Mouse (Mus musculus) bone marrow macrophage, adult 2 months (primary cell): ENCODE measurements around the gene Fkbp4. TPM values are rescaled to one million over a fixed set of nuclear protein-coding genes. Genes with fewer than 3 reads are reported as not detected.

ENCODE experiments used
- H3K27ac ChIP-seq: 2 replicates; pipeline ENCODE4 v1.5.1; 2012; ENCODE audit warnings: low read depth, low read length; ENCODE audit not compliant: insufficient read depth
- H3K4me1 ChIP-seq: 2 replicates; pipeline ENCODE4 v1.6.1; 2012; ENCODE audit warnings: low read length; ENCODE audit not compliant: control insufficient read depth, insufficient read depth
- H3K4me3 ChIP-seq: 2 replicates; pipeline ENCODE4 v1.5.1; 2012; ENCODE audit warnings: mild to moderate bottlenecking, low read length, moderate library complexity; ENCODE audit not compliant: insufficient read depth
- CTCF ChIP-seq: IDR thresholded peaks from 2 replicates; pipeline ENCODE4 v1.5.1; 2012; ENCODE audit warnings: low read depth, mild to moderate bottlenecking, low read length, moderate library complexity
- POLR2A ChIP-seq: IDR thresholded peaks from 2 replicates; pipeline ENCODE4 v1.6.1; 2012; ENCODE audit warnings: mild to moderate bottlenecking, low read depth, low read length, borderline replicate concordance
- polyA plus RNA-seq: library from polyadenylated mRNA; stranded (reverse); fragments of >200 nt; gene quantifications from 2 replicates; pipeline ENCODE4 v1.2.4, GENCODE M21; 2012; ENCODE audit not compliant: missing spikeins, insufficient read depth, insufficient read length

The Fkbp4 gene
- polyA plus RNA-seq, 1 experiment = 28.9 TPM

DNA sequence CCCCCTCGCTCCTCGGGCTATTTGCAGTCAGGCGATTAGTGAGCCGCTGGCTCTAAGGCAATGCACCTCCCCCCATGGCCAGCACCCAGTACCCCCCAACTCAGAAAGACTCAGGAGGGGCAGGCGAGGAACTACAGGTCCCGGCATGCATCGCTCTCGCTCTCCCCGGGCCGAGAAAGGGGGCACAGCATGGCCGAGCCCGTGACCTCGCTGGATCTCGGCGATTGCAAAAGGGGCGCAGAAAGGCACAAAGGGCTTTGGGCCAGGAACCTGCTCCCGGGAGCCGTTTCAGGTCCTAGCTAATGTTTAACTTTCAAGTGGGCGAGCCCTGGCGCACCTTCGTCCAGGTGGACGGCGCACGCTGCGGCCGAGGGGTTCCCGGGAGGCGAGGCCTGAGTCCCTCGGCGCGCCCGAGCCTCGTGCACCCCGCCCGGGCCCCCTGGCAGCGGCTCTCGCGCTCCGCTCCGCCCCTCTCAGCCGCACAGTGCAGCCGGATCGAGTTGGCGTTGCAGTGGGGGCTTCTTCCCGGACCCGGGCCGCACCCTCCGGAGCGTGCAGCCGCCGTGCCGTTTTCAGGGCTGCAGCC, 653 bp downstream of the Fkbp4 start:
- Histone ChIP-seq H3K4me3 (peak overlapping the region; percentile 90), H3K4me1 (peaks cover 10% of the 10 kb centered on the region), H3K27ac (peak overlapping the region; percentile 41)
- TF ChIP-seq POLR2A = no peak
- TF ChIP-seq CTCF = no peak

DNA sequence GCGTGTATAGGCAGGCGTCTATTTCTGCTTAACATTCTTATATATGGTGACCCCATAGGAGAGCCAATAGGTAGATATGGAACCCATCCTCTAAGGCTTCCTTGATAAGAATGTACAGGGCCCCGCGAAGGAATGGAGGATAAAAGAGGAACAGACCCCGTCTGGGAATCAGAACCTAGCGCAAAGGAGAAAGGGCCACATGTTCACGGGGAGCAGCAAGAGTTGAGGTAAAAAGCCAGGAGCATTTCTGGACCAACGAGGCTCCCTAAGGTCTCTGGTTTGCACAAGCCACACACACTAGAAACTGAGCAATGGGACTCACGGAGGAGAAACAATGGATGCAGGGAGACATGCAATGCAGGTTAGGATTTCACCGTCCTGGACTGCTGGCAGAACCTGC, 1.2 kb downstream of the Fkbp4 start:
- no peak overlapping the region for H3K27ac ChIP-seq
- H3K4me1 ChIP-seq = peaks cover 10% of the 10 kb centered on the region
- peak overlapping the region; percentile 90 for H3K4me3 ChIP-seq
- TF ChIP-seq CTCF = no peak
- no peak for TF ChIP-seq POLR2A

DNA sequence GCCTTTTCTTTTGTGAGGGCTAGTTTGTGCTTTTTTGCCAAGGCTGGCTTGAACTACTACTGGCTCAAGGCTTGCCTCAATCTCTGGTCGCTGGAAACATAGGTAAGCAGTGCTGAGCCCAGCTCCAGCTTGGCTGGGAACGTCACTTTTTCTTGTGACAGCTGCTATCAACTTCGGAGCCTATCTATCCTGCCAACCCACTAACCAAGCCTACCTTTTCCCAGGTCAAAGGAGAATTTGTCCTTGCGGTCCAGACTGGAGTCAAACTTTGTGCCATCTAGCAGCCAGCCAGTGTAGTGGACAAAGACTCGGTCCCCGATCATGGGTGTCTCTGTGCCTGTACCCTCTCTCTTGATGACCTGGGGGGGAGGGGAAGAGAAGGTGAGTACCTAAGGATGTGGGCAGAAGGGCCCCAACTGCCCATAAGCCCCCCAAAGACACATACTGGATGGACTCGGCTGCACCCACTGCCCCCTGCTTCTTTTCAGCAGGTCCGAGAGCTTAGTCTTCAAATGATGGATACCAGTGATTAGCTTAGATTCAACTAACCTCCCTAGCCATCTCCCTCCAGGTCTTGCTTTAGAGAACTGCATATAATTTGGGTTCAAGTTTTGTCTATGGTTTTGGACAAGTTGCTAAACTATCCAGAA, 2.0 kb downstream of the Fkbp4 start:
- TF ChIP-seq CTCF (no peak), POLR2A (no peak)
- peaks cover 10% of the 10 kb centered on the region for H3K4me1 ChIP-seq
- H3K27ac ChIP-seq = no peak overlapping the region
- H3K4me3 ChIP-seq = 0 out of 2 replicates have a peak overlapping the region, but pooled peaks have one; percentile 90

DNA sequence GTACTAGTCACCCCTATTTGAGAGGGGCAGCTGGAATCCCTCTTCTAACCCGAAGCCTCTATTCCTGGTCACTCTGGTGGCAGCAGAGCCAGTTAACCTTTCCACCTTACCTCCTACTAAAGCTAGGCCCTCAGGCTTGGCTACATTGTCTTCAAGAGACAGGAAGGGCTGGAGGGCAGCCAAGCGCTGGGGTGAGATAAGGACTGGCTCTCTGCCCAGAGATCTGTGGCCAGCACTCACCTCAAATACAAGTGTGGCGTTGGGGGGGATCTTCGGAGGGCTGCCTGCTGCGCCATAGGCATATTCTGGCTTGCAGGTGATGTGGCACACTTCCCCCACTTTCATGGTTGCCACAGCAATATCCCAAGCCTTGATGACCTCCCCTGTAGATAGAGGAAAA, 3.0 kb downstream of the Fkbp4 start:
- Histone ChIP-seq H3K4me1 (peaks cover 10% of the 10 kb centered on the region), H3K27ac (no peak overlapping the region), H3K4me3 (no peak overlapping the region)
- no peak for TF ChIP-seq POLR2A
- TF ChIP-seq CTCF = no peak

DNA sequence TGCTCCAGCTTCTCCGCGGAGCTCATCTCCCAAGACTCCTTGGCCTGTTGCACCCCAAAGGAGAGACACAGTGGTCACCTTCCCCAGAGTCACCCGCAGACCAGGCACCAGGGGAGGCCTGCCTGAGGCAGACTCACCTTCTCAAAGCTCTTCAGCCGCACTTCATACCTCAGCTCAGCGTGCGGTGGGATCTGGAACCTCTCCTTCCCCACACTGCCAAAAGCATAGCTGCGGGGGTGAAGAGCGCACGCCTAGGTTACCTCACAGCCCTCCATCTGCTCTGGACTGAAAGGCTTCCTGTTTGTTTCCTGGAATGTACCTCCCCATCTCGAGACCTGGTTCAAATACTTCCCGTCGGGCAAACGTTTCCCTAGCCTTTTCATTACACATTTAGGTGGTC, 4.9 kb downstream of the Fkbp4 start:
- Histone ChIP-seq H3K27ac (no peak overlapping the region), H3K4me3 (no peak overlapping the region), H3K4me1 (peaks cover 6% of the 10 kb centered on the region)
- TF ChIP-seq CTCF (no peak), POLR2A (no peak)

DNA sequence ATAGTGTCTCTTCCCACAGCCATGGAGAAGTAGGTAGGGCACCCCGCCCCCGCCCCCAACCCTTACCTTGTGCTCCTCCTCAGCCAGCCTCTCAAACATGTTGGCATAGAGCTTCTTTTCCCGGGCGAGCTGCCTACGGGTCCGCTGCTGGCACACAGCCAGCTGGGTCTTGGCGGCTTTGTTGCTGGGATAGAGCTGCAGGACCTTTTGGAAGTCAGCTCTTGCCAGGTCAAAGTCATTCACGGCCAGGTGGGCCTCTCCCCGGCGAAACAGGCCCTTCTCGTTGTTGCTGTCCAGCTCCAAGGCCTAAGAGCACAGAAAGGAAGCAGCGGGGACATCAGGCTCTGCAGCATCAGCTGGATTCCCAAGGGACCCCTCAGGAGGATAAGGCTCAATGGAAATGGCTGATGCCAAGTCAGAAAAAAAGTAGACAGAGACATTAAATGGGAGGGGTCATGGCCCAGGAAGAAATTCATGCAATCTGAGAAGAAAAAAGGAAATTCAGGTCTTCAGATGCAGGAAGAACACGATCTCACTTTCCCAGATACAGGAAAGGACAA, 6.0 kb downstream of the Fkbp4 start:
- TF ChIP-seq CTCF = no peak
- TF ChIP-seq POLR2A = no peak
- H3K4me3 ChIP-seq = no peak overlapping the region
- H3K27ac ChIP-seq = no peak overlapping the region
- peaks cover 6% of the 10 kb centered on the region for H3K4me1 ChIP-seq

DNA sequence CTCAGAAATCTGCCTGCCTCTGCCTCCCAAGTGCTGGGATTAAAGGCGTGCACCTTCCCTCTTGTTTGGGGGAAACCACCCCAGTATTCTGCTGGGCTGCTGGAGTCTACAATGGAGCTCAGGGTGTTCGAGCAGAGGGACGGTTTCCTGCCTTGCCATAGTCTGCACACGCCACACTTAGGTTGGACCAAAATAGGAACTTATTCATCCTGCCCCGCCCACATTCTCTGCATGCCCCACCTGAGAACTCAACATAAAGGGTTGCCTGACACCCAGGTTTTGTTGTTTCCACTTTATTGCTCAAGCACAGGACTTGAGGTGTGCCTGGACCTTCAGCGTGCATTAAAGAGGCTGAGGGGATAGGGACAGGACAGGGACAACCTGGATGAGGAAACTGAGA, 8.7 kb downstream of the Fkbp4 start:
- Histone ChIP-seq H3K4me1 (0 out of 2 replicates have a peak, but pooled peaks cover 2% of the 10 kb centered on the region), H3K27ac (no peak overlapping the region), H3K4me3 (no peak overlapping the region)
- TF ChIP-seq CTCF = no peak
- no peak for TF ChIP-seq POLR2A

DNA sequence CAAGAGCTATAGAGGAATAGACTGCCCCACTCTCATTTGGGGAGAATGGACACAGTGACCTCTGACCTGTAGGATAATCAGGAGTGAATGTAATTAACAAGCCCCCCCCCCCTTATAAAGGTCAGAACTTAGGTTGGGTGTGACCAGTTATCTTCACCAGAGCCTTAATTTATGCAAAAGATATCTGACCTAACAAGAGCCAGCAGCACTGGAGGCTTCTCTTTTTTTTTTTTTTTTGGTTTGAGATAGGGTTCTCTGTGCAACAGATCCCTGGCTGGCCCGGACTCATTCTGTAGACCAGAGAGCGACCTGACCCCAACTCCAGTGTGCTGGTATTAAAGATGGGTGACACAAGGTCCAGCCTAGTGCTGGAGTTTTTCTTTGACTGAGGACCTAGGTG, 9.2 kb downstream of the Fkbp4 start:
- 0 out of 2 replicates have a peak, but pooled peaks cover 2% of the 10 kb centered on the region for H3K4me1 ChIP-seq
- no peak overlapping the region for H3K27ac ChIP-seq
- H3K4me3 ChIP-seq = no peak overlapping the region
- TF ChIP-seq POLR2A (no peak), CTCF (no peak)

DNA sequence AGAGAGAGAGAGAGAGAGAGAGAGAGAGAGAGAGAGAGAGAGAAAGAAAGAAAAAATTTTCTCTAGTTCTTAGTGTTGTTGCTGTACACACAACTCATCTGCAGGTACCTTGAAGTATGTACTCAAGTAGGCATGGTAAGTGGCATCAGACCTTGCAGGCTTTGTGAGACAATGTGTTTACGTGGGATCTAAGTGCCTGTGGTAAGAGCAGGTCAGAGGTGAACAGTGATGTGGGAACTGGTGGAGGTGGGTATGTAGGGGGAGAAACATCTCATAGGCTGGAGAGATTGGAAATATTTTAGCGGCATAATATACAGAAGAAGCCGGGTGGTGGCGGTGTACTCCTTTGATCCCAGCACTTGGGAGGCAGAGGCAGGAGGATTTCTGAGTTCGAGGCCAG, 10.9 kb downstream of the Fkbp4 start:
- H3K4me1 ChIP-seq = 0 out of 2 replicates have a peak, but pooled peaks cover 5% of the 10 kb centered on the region
- no peak overlapping the region for H3K27ac ChIP-seq
- no peak overlapping the region for H3K4me3 ChIP-seq
- TF ChIP-seq POLR2A (no peak), CTCF (no peak)

DNA sequence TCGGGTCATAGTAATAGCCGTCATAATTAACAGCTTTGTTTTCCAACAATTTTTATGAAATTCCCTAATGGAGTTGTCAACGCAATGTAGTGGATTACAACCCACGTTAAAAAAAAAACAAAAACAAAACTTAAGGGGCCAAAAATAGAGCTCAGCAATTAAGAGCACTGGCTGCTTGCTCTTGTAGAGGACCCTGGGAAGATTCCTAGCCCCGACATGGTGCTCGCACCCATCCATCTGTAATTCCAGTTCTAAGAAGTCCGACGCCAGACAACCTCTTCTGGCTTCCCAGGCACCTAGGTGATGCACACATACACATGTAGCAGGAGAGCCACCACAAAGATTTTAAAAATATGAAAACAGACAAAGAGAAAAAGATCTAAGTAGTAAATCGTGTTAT, 13.4 kb downstream of the Fkbp4 start:
- Histone ChIP-seq H3K4me3 (peak overlapping the region; percentile 92), H3K4me1 (peaks cover 8% of the 10 kb centered on the region; the same call in 1 of the 2 replicates), H3K27ac (peak overlapping the region; percentile 92; the same call in 1 of the 2 replicates)
- TF ChIP-seq POLR2A (no peak), CTCF (no peak)
